Mouse (Mus musculus) olfactory bulb, adult 2 months (tissue): ENCODE results near the gene Rsrp1.

Source experiments
- CTCF ChIP-seq: fragments of 200-500 bp; IDR thresholded peaks from 2 replicates; pipeline ENCODE4 v1.5.1; 2012; ENCODE audit warnings: low read depth, mild to moderate bottlenecking, low read length, moderate library complexity; ENCODE audit not compliant: insufficient read depth
- POLR2A ChIP-seq: fragments of 200-500 bp; IDR thresholded peaks from 2 replicates; pipeline ENCODE4 v1.6.1; 2012; ENCODE audit warnings: mild to moderate bottlenecking, low read depth, low read length, moderate library complexity; ENCODE audit not compliant: insufficient read depth

- no peak for TF ChIP-seq CTCF
- TF ChIP-seq POLR2A: no peak
Measured at GRCm38 (mm10) chr4:134955845-134956244, 32.5 kb downstream of the Rsrp1 start.
